Comparison of ENCODE assay signal across 9 mouse cellular contexts in the genomic region with DNA sequence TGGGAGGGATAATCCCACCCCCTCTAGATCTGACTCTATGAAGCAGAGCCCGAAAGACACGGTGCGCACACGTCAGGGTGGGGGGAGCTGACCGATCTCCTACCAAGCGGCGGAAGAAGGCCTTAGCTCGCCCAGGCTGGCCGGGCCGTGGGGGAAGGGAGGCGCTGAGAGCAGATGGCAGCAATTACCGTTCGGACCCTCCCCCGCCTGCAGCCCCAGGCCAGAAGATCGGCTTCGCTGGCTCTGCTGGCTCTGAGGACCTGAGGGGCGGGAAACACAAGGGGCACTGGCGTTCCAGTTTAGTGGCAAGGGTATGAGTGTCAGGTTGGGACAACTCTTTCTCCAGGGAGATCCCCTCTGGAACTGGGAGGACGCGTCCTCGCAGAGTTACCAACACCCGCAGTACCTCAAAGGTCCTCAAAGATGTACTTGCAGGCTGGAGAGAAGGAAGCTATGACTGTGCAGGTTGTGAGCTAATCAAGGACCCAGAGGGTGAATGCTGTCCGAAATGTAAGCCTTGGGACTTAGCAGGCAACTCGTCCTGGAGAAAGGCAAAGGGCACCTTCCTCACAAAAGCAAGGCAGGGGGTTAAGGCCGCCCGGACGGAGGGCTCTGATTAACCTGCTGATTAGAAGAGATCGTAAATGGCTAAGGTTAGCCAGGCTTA. TPM values are rescaled to one million over a fixed set of nuclear protein-coding genes. Genes with fewer than 3 reads are reported as not detected.
DNase-seq lines count a peak whose midpoint lies in the region; ATAC-seq and TF ChIP-seq lines count a peak whose summit lies in the region.
"Had no signal": no experiment of that assay in that cellular context is flagged by ENCODE, and none has a peak within 500 bp of the region (broad histone marks: within the 10 kb centered on the region; RNA-seq: fewer than 3 reads in every experiment).

No protein-coding gene starts in this region.

- no peak for TF ChIP-seq CTCF in thymus, adult 2 months (IDR thresholded peaks at IDR 0.05; ENCODE audit: borderline replicate concordance, control insufficient read depth, extremely low read depth, insufficient read depth, low read length, poor library complexity)

- WGBS in embryonic facial prominence, embryonic 10.5 days: 1% methylated on average over 28 of the region's 28 CpGs
- 2% methylated on average over 28 of the region's 28 CpGs for WGBS in hindbrain, embryonic 13.5 days
- WGBS in midbrain, embryonic 12.5 days: 3% methylated on average over 28 of the region's 28 CpGs
- WGBS in thymus, adult 2 months: 22% methylated on average over 28 of the region's 28 CpGs

- H3K27ac ChIP-seq in embryonic facial prominence, embryonic 10.5 days (replicated peaks): peak overlapping the region; percentile 90
- H3K27ac ChIP-seq in hindbrain, embryonic 13.5 days: peak overlapping the region; percentile 42; the same call in 1 of the 2 replicates
- H3K27ac ChIP-seq in midbrain, embryonic 12.5 days (replicated peaks): peak overlapping the region; percentile 77
- no peak overlapping the region for H3K27ac ChIP-seq in thymus, adult 2 months (ENCODE audit: control insufficient read depth, insufficient read depth, low read length)

- no peak; the same call in 1 of the 2 replicates for ATAC-seq in hindbrain, embryonic 13.5 days (ENCODE audit: low FRiP score)
- peak; percentile 59 for ATAC-seq in midbrain, embryonic 12.5 days (ENCODE audit: low FRiP score, low read depth)
- ATAC-seq in megakaryocyte-erythroid progenitor cell, adult 5-6 weeks (replicated peaks; ENCODE audit: low FRiP score, low TSS enrichment, poor library complexity, severe bottlenecking): no peak

- H3K4me3 ChIP-seq in embryonic facial prominence, embryonic 10.5 days: peak overlapping the region; percentile 48
- H3K4me3 ChIP-seq in hindbrain, embryonic 13.5 days: no peak overlapping the region
- H3K4me3 ChIP-seq in midbrain, embryonic 12.5 days: peak overlapping the region; percentile 17; the same call in 1 of the 2 replicates
- no peak overlapping the region for H3K4me3 ChIP-seq in thymus, adult 2 months (ENCODE audit: control insufficient read depth, insufficient read depth, low read length)

- H3K4me1 ChIP-seq in embryonic facial prominence, embryonic 10.5 days: peaks cover 74% of the 10 kb centered on the region
- peaks cover 35% of the 10 kb centered on the region for H3K4me1 ChIP-seq in hindbrain, embryonic 13.5 days (replicated peaks)
- H3K4me1 ChIP-seq in midbrain, embryonic 12.5 days: peaks cover 38% of the 10 kb centered on the region
- H3K4me1 ChIP-seq in thymus, adult 2 months (replicated peaks; ENCODE audit: control insufficient read depth, insufficient read depth, low read length): no peaks in the 10 kb centered on the region

- peaks cover 29% of the 10 kb centered on the region for H3K27me3 ChIP-seq in embryonic facial prominence, embryonic 10.5 days (replicated peaks; ENCODE audit: low read depth, poor library complexity, severe bottlenecking)
- no peaks in the 10 kb centered on the region; the same call in 1 of the 2 replicates for H3K27me3 ChIP-seq in hindbrain, embryonic 13.5 days
- H3K27me3 ChIP-seq in midbrain, embryonic 12.5 days: peaks cover 10% of the 10 kb centered on the region
- H3K27me3 ChIP-seq in thymus, adult 2 months (ENCODE audit: control insufficient read depth, insufficient read depth, low read length): peaks cover 2% of the 10 kb centered on the region; the same call in 1 of the 2 replicates

- H3K36me3 ChIP-seq in embryonic facial prominence, embryonic 10.5 days (replicated peaks): no peaks in the 10 kb centered on the region
- no peaks in the 10 kb centered on the region for H3K36me3 ChIP-seq in hindbrain, embryonic 13.5 days
- H3K36me3 ChIP-seq in midbrain, embryonic 12.5 days: no peaks in the 10 kb centered on the region
- H3K36me3 ChIP-seq in thymus, adult 2 months (ENCODE audit: control insufficient read depth, insufficient read depth, low read length): no peaks in the 10 kb centered on the region

- no peak for TF ChIP-seq POLR2A in thymus, adult 2 months (IDR thresholded peaks at IDR 0.05; ENCODE audit: control insufficient read depth, extremely low read depth, insufficient read depth, low read length, poor library complexity)

- H3K9ac ChIP-seq in hindbrain, embryonic 13.5 days: peak overlapping the region; percentile 65
- no peak overlapping the region; the same call in 1 of the 2 replicates for H3K9ac ChIP-seq in midbrain, embryonic 12.5 days (replicated peaks)

- DNase-seq in kidney, postnatal 10 days: peak; percentile 71
- no peak for DNase-seq in kidney, adult 18-20 months
- peak; percentile 95 for DNase-seq in embryonic facial prominence, embryonic 10.5 days (ENCODE audit: low spot score)
- no peak for DNase-seq in thymus, adult 2 months
- DNase-seq in urinary bladder, adult 18-20 months (ENCODE audit: low spot score in 2 of 2): no peak

- peak overlapping the region; percentile 45 for H3K4me2 ChIP-seq in hindbrain, embryonic 13.5 days
- H3K4me2 ChIP-seq in midbrain, embryonic 12.5 days (replicated peaks): peak overlapping the region; percentile 42

- no peaks in the 10 kb centered on the region for H3K9me3 ChIP-seq in embryonic facial prominence, embryonic 10.5 days
- no peaks in the 10 kb centered on the region; the same call in 1 of the 2 replicates for H3K9me3 ChIP-seq in hindbrain, embryonic 13.5 days
- 0 out of 2 replicates have a peak, but pooled peaks cover 6% of the 10 kb centered on the region for H3K9me3 ChIP-seq in midbrain, embryonic 12.5 days

RNA-seq across cellular contexts. Expression of a gene that starts 17.4 kb away (rescaled TPM):
- 0.10 TPM in 1 of 2 replicates, not detected in the other for polyA plus RNA-seq in embryonic facial prominence, embryonic 10.5 days (2016; fragmentation: Nextera tagmentation; extraction: Ambion mirVana)
- not detected in 2 replicates for polyA plus RNA-seq in hindbrain, embryonic 13.5 days (2015; fragmentation: Nextera tagmentation; extraction: Ambion mirVana)
- not detected in 2 replicates for polyA plus RNA-seq in midbrain, embryonic 12.5 days (2016; fragmentation: Nextera tagmentation; extraction: Ambion mirVana)
- not detected in 2 replicates for polyA plus RNA-seq in thymus, adult 2 months (2012; rRNA removed)
- total RNA-seq in megakaryocyte-erythroid progenitor cell, adult 5-6 weeks (2014; fragmentation: Nextera tagmentation): not detected in 2 replicates
- not detected in 2 replicates for total RNA-seq in megakaryocyte-erythroid progenitor cell, adult 5-6 weeks (2017)
- total RNA-seq: liver, adult 2 months had no signal
- polyA plus RNA-seq: liver, adult 2 months had no signal

RNA-seq across cellular contexts. Expression of a gene that starts 19.8 kb away (rescaled TPM):
- 1.2 and 1.7 TPM in 2 replicates for polyA plus RNA-seq in embryonic facial prominence, embryonic 10.5 days (2016; fragmentation: Nextera tagmentation; extraction: Ambion mirVana)
- 0.16 and 0.23 TPM in 2 replicates for polyA plus RNA-seq in hindbrain, embryonic 13.5 days (2015; fragmentation: Nextera tagmentation; extraction: Ambion mirVana)
- polyA plus RNA-seq in midbrain, embryonic 12.5 days (2016; fragmentation: Nextera tagmentation; extraction: Ambion mirVana): 0.34 and 0.37 TPM in 2 replicates
- 0.86 and 1.4 TPM in 2 replicates for polyA plus RNA-seq in thymus, adult 2 months (2012; rRNA removed)
- not detected in 2 replicates for total RNA-seq in megakaryocyte-erythroid progenitor cell, adult 5-6 weeks (2014; fragmentation: Nextera tagmentation)
- not detected in 2 replicates for total RNA-seq in megakaryocyte-erythroid progenitor cell, adult 5-6 weeks (2017)

RNA-seq across cellular contexts. Expression of a gene that starts 30.2 kb away (rescaled TPM):
- polyA plus RNA-seq in embryonic facial prominence, embryonic 10.5 days (2016; fragmentation: Nextera tagmentation; extraction: Ambion mirVana): 10.3 and 10.6 TPM in 2 replicates
- 7.9 and 8.6 TPM in 2 replicates for polyA plus RNA-seq in hindbrain, embryonic 13.5 days (2015; fragmentation: Nextera tagmentation; extraction: Ambion mirVana)
- polyA plus RNA-seq in midbrain, embryonic 12.5 days (2016; fragmentation: Nextera tagmentation; extraction: Ambion mirVana): 8.0 and 10.7 TPM in 2 replicates
- polyA plus RNA-seq in thymus, adult 2 months (2012; rRNA removed): 27.2 and 34.2 TPM in 2 replicates
- total RNA-seq in megakaryocyte-erythroid progenitor cell, adult 5-6 weeks (2014; fragmentation: Nextera tagmentation): not detected in 2 replicates
- 3.3 TPM in 1 of 2 replicates, not detected in the other for total RNA-seq in megakaryocyte-erythroid progenitor cell, adult 5-6 weeks (2017)

RNA-seq across cellular contexts. Expression of a gene that starts 50.9 kb away (rescaled TPM):
- polyA plus RNA-seq in embryonic facial prominence, embryonic 10.5 days (2016; fragmentation: Nextera tagmentation; extraction: Ambion mirVana): not detected in 2 replicates
- not detected in 2 replicates for polyA plus RNA-seq in hindbrain, embryonic 13.5 days (2015; fragmentation: Nextera tagmentation; extraction: Ambion mirVana)
- not detected in 2 replicates for polyA plus RNA-seq in midbrain, embryonic 12.5 days (2016; fragmentation: Nextera tagmentation; extraction: Ambion mirVana)
- polyA plus RNA-seq in thymus, adult 2 months (2012; rRNA removed): not detected in 2 replicates
- total RNA-seq in megakaryocyte-erythroid progenitor cell, adult 5-6 weeks (2014; fragmentation: Nextera tagmentation): not detected in 2 replicates
- total RNA-seq in megakaryocyte-erythroid progenitor cell, adult 5-6 weeks (2017): not detected in 2 replicates
- total RNA-seq: liver, adult 2 months had no signal
- polyA plus RNA-seq: liver, adult 2 months had no signal

Comparison
In these comparisons a context has a peak if more than half of its experiments do, and no peak if none do; other contexts are left out.
1. DNase-seq: peak in kidney, postnatal 10 days (single experiment) and embryonic facial prominence, embryonic 10.5 days (single experiment); none in kidney, adult 18-20 months (single experiment), thymus, adult 2 months (single experiment) and urinary bladder, adult 18-20 months (0 of 2).
2. H3K4me3 ChIP-seq: peak in embryonic facial prominence, embryonic 10.5 days (single experiment) and midbrain, embryonic 12.5 days (single experiment); none in hindbrain, embryonic 13.5 days (single experiment) and thymus, adult 2 months (single experiment).